Mouse (Mus musculus) intestine, postnatal 0 days (tissue): ENCODE results near the gene Pin1. TPM values are rescaled to one million over a fixed set of nuclear protein-coding genes. Genes with fewer than 3 reads are reported as not detected.

Source experiments
- ATAC-seq: fragments of 200-750 bp; cut with Nextera tagmentation; 2 replicates; pipeline ENCODE4 v1.8.0; 2017; ENCODE audit warnings: mild to moderate bottlenecking, moderate TSS enrichment, moderate library complexity
- H3K27ac ChIP-seq: fragments of 300-500 bp; sonication (generic); 2 replicates; pipeline ENCODE4 v1.5.1; 2014; ENCODE audit warnings: mild to moderate bottlenecking, low read depth, low read length, moderate library complexity
- H3K27me3 ChIP-seq: fragments of 300-500 bp; sonication (generic); replicated peaks from 2 replicates; pipeline ENCODE4 v1.6.1; 2014; ENCODE audit warnings: low read length, mixed read lengths; ENCODE audit not compliant: control insufficient read depth, insufficient read depth
- H3K36me3 ChIP-seq: fragments of 300-500 bp; sonication (generic); 2 replicates; pipeline ENCODE4 v1.6.1; 2014; ENCODE audit warnings: mild to moderate bottlenecking, moderate library complexity; ENCODE audit not compliant: control insufficient read depth, insufficient read depth
- H3K4me1 ChIP-seq: fragments of 300-500 bp; sonication (generic); replicated peaks from 2 replicates; pipeline ENCODE4 v1.6.1; 2014; ENCODE audit warnings: antibody characterized with exemption, low read length, mixed read lengths; ENCODE audit not compliant: control insufficient read depth, insufficient read depth
- H3K4me2 ChIP-seq: fragments of 300-500 bp; sonication (generic); replicated peaks from 2 replicates; pipeline ENCODE4 v1.6.1; 2014; ENCODE audit warnings: low read depth, mild to moderate bottlenecking, moderate library complexity
- H3K4me3 ChIP-seq: fragments of 300-500 bp; sonication (generic); 2 replicates; pipeline ENCODE4 v1.5.1; 2014; ENCODE audit warnings: low read depth, low read length
- H3K9ac ChIP-seq: fragments of 300-500 bp; sonication (generic); 2 replicates; pipeline ENCODE4 v1.6.1; 2014; ENCODE audit warnings: mild to moderate bottlenecking, low read depth, low read length
- H3K9me3 ChIP-seq: fragments of 300-500 bp; sonication (generic); 2 replicates; pipeline ENCODE4 v1.6.1; 2016; ENCODE audit warnings: mixed run types; ENCODE audit not compliant: control insufficient read depth
- CTCF ChIP-seq: sonication (generic); IDR thresholded peaks from 2 replicates; pipeline ENCODE4 v1.5.1; 2016; ENCODE audit warnings: low read depth, mild to moderate bottlenecking, control low read depth, antibody characterized with exemption, moderate library complexity
- WGBS: fragments of 180-500 bp; shearing (Covaris S2); extraction: QIAGEN DNeasy Blood & Tissue Kit; methylation state at CpG from one replicate; pipeline ENCODE4 v1.1.7; 2014; 5-methylcytosine and 5-hydroxymethylcytosine counted together
- polyA plus RNA-seq: library from polyadenylated mRNA; unstranded; fragments of >200 nt; fragmentation: Nextera tagmentation; extraction: Ambion mirVana; gene quantifications from 2 replicates; pipeline ENCODE4 v1.2.1, GENCODE M21; 2015

The Pin1 gene
- polyA plus RNA-seq, 1 experiment from 2014 or later: 27.2 TPM

- Histone ChIP-seq H3K4me2 (no peak overlapping the region), H3K9ac (no peak overlapping the region), H3K36me3 (no peaks in the 10 kb centered on the region), H3K27me3 (0 out of 2 replicates have a peak, but pooled peaks cover 7% of the 10 kb centered on the region), H3K27ac (no peak overlapping the region), H3K4me1 (no peaks in the 10 kb centered on the region), H3K4me3 (no peak overlapping the region), H3K9me3 (no peaks in the 10 kb centered on the region)
- no peak for ATAC-seq
- 86% methylated on average over 3 of the region's 3 CpGs for WGBS
- no peak for TF ChIP-seq CTCF
These were observed 41.0 kb downstream of the Pin1 start for GRCm38 (mm10) chr9:20692863-20693262.

DNA sequence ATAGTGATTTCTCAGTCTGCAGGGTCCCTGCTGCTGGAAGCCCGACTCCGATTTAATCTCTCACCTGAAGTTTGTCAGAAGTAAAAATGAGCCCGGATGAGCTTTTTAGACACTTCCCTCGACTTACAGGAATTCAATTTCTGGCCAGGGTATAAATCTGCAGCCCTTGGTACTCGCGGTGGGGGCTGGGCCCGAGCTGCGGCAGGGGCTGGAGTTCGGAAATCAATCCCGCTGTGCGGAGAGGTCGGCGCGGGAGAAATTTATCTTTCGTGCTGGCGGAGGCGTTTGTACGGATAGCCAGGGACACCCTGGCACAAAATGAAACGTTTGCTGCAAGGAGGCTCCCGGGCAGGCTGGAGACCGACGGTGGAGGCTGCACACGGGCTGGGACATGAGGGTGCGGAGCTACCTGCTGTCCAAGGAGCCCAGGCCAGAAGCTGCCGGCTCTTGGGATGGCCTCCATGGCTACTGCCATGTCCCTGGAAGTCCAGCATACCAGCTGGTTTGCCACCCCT lies 42.9 kb downstream of the Pin1 start:
- Histone ChIP-seq H3K9me3 (no peaks in the 10 kb centered on the region), H3K9ac (no peak overlapping the region), H3K27me3 (0 out of 2 replicates have a peak, but pooled peaks cover 7% of the 10 kb centered on the region), H3K4me1 (no peaks in the 10 kb centered on the region), H3K27ac (no peak overlapping the region), H3K4me2 (peak overlapping the region; percentile 56), H3K4me3 (peak overlapping the region; percentile 24), H3K36me3 (no peaks in the 10 kb centered on the region)
- TF ChIP-seq CTCF: no peak
- WGBS: 7% methylated on average over 25 of the region's 25 CpGs
- no peak for ATAC-seq

DNA sequence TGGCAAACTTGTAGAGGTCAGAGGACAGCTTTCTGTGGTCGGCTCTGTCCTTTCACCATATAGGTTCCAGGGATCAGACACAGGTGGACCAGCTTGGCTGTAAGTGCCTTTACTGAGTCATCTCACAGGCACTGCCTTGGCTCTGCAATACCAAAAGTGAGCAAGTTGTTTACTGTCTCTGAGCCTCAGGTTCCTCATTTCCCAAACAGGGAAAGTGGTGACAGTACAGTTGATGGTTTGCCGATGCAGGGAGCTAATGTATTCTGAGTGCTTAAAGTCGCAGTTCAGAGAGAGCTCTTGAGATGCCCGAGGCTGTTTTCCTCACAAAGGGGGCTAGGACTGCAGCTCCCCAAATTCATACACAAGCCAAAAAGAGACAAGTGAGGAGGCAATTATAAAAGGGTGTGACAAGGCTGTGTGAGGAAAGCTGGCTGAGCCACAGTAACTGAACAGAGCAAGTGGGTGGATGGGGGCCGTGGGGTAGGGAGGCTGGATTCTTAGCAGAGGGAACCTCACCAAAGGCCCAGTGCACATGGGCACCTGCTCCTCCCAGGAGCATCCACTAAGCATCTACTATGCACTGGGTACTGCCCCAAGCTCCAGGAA lies 44.3 kb downstream of the Pin1 start:
- Histone ChIP-seq H3K9ac (no peak overlapping the region), H3K9me3 (no peaks in the 10 kb centered on the region), H3K27ac (no peak overlapping the region), H3K4me2 (no peak overlapping the region), H3K36me3 (no peaks in the 10 kb centered on the region), H3K4me3 (no peak overlapping the region), H3K4me1 (no peaks in the 10 kb centered on the region), H3K27me3 (0 out of 2 replicates have a peak, but pooled peaks cover 7% of the 10 kb centered on the region)
- no peak for ATAC-seq
- TF ChIP-seq CTCF: no peak
- 71% methylated on average over 5 of the region's 5 CpGs for WGBS

DNA sequence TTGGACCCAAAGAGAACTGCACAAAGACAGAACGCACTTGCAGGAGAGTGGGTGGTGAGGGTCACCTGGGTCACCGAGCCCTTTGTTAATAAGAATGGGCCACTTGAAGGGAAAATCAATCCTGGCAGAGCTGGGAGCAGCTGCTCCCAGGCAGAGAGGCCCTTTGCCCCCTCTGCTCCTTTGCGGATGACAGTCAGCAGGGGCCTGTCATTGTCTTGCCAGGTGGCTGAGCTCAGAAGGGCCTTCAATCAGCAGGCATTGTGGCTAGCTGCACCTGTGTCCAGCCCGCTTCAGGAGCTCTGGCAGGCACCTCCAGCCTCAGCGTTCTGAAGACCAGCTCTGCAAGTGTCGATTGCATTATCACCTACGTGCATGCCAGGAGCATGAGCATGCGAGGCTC lies 45.6 kb downstream of the Pin1 start:
- Histone ChIP-seq H3K9me3 (no peaks in the 10 kb centered on the region), H3K4me3 (no peak overlapping the region), H3K4me1 (no peaks in the 10 kb centered on the region), H3K27me3 (0 out of 2 replicates have a peak, but pooled peaks cover 7% of the 10 kb centered on the region), H3K4me2 (no peak overlapping the region), H3K9ac (no peak overlapping the region), H3K27ac (no peak overlapping the region), H3K36me3 (no peaks in the 10 kb centered on the region)
- TF ChIP-seq CTCF: no peak
- no peak for ATAC-seq
- WGBS: 25% methylated on average over 8 of the region's 8 CpGs

- Histone ChIP-seq H3K36me3 (no peaks in the 10 kb centered on the region), H3K4me1 (no peaks in the 10 kb centered on the region), H3K4me2 (no peak overlapping the region), H3K27ac (no peak overlapping the region), H3K27me3 (no peaks in the 10 kb centered on the region), H3K4me3 (no peak overlapping the region), H3K9ac (no peak overlapping the region), H3K9me3 (no peaks in the 10 kb centered on the region)
- ATAC-seq: no peak
- WGBS: 71% methylated on average over 8 of the region's 8 CpGs
- no peak for TF ChIP-seq CTCF
These were observed 52.0 kb downstream of the Pin1 start for GRCm38 (mm10) chr9:20703832-20704380.

GRCm38 (mm10) chr9:20705420-20705819 lies 53.5 kb downstream of the Pin1 start:
- no peak for ATAC-seq
- H3K27me3 ChIP-seq: no peaks in the 10 kb centered on the region
- TF ChIP-seq CTCF: no peak
- H3K36me3 ChIP-seq: no peaks in the 10 kb centered on the region
- H3K9me3 ChIP-seq: no peaks in the 10 kb centered on the region
- no peak overlapping the region for H3K27ac ChIP-seq
- no peaks in the 10 kb centered on the region for H3K4me1 ChIP-seq
- H3K4me2 ChIP-seq: no peak overlapping the region
- H3K4me3 ChIP-seq: no peak overlapping the region
- H3K9ac ChIP-seq: no peak overlapping the region
